Mouse (Mus musculus) stomach, embryonic 15.5 days (tissue): ENCODE measurements around the gene Npas3. TPM values are rescaled to one million over a fixed set of nuclear protein-coding genes. Genes with fewer than 3 reads are reported as not detected.
A peak's percentile ranks its signal among the peaks of the same experiment; 100 is the strongest.

Experiments
- ATAC-seq: fragments of 200-750 bp; cut with Nextera tagmentation; 2 replicates; pipeline ENCODE4 v1.8.0; 2017; ENCODE audit warnings: low read depth, moderate number of reproducible peaks, moderate TSS enrichment; ENCODE audit not compliant: insufficient read depth, low FRiP score
- H3K27ac ChIP-seq: fragments of 300-500 bp; sonication (generic); 2 replicates; pipeline ENCODE4 v1.5.1; 2015; ENCODE audit warnings: mild to moderate bottlenecking, inconsistent platforms
- H3K27me3 ChIP-seq: fragments of 300-500 bp; sonication (generic); replicated peaks from 2 replicates; pipeline ENCODE4 v1.6.1; 2015; ENCODE audit warnings: inconsistent platforms
- H3K36me3 ChIP-seq: fragments of 300-500 bp; sonication (generic); 2 replicates; pipeline ENCODE4 v1.6.1; 2015; ENCODE audit warnings: inconsistent platforms
- H3K4me1 ChIP-seq: fragments of 300-500 bp; sonication (generic); 2 replicates; pipeline ENCODE4 v1.6.1; 2015; ENCODE audit warnings: inconsistent platforms
- H3K4me2 ChIP-seq: fragments of 300-500 bp; sonication (generic); 2 replicates; pipeline ENCODE4 v1.6.1; 2015; ENCODE audit warnings: mild to moderate bottlenecking, inconsistent platforms
- H3K4me3 ChIP-seq: fragments of 300-500 bp; sonication (generic); replicated peaks from 2 replicates; pipeline ENCODE4 v1.5.1; 2015; ENCODE audit warnings: inconsistent platforms
- H3K9ac ChIP-seq: fragments of 300-500 bp; sonication (generic); 2 replicates; pipeline ENCODE4 v1.6.1; 2015; ENCODE audit warnings: inconsistent platforms
- H3K9me3 ChIP-seq: fragments of 300-500 bp; sonication (generic); 2 replicates; pipeline ENCODE4 v1.6.1; 2016; ENCODE audit warnings: inconsistent platforms
- whole genome bisulfite sequencing: fragments of 180-500 bp; shearing (Covaris S2); methylation state at CpG from one replicate; pipeline ENCODE4 v1.1.7; 2015; 5-methylcytosine and 5-hydroxymethylcytosine counted together
- polyA plus RNA-seq: library from polyadenylated mRNA; unstranded; fragments of >200 nt; fragmentation: Nextera tagmentation; extraction: Ambion mirVana; gene quantifications from 2 replicates; pipeline ENCODE4 v1.2.1, GENCODE M21; 2015

Gene Npas3
- polyA plus RNA-seq, 1 experiment from 2014 or later, result 3.0 TPM

- WGBS, result 51% methylated on average over 16 of the region's 16 CpGs
- 0 out of 2 replicates have a peak overlapping the region, but pooled peaks have one; percentile 1 for H3K4me3 ChIP-seq
Observed at GRCm38 (mm10) chr12:53297946-53298840, 49.7 kb downstream of the Npas3 start.

DNA sequence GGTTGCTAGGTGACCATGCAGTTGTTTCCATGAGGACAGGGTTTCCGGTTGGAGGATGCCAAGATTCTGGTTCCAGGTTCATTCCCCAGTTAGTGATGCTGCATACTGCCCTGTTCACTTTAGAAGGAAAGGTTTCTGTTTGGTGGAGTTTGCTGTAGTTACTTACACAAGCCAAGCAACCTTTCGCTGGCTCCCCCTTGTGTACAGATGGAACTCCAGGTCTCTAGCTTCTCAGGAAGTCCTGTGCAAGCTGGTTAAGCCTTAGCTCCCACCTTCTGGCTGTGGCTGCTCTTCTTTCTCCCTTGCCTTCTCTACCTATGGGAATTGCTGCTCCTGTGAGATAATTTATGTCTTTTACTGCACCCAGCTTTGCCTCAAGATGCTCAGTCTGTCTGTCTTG, 52.5 kb downstream of the Npas3 start:
- Histone ChIP-seq H3K27me3 (no peaks in the 10 kb centered on the region), H3K4me1 (no peaks in the 10 kb centered on the region), H3K4me3 (no peak overlapping the region), H3K9ac (no peak overlapping the region), H3K9me3 (no peaks in the 10 kb centered on the region), H3K36me3 (no peaks in the 10 kb centered on the region), H3K27ac (no peak overlapping the region), H3K4me2 (no peak overlapping the region)
- 54% methylated on average over 2 of the region's 2 CpGs for WGBS
- ATAC-seq, result no peak

More at GRCm38 (mm10) chr12:53297946-53298840, 49.7 kb downstream of the Npas3 start:
- H3K36me3 ChIP-seq, result no peaks in the 10 kb centered on the region
- no peaks in the 10 kb centered on the region for H3K27me3 ChIP-seq
- H3K4me1 ChIP-seq, result peaks cover 3% of the 10 kb centered on the region; the same call in 1 of the 2 replicates
- no peak overlapping the region for H3K27ac ChIP-seq
- no peaks in the 10 kb centered on the region for H3K9me3 ChIP-seq
- H3K9ac ChIP-seq, result no peak overlapping the region
- H3K4me2 ChIP-seq, result peak overlapping the region; percentile 27; the same call in 1 of the 2 replicates
- no peak for ATAC-seq

DNA sequence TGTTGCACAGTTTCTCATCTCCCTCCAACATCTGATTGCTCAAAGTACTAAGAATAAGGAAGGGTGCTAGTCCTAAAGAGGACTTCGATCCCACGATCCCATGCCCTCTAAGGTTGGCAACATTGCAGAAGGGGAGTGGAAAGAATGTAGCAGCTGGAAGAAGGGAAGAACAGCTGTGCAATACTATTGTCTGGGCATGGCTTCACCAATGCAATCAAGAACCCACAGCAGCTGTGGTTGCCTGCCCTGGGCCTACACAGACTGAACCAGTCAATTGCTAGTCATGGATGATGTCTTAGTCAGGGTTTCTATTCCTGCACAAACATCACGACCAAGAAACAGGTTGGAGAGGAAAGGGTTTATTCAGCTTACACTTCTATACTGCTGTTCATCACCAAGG, 53.7 kb downstream of the Npas3 start:
- Histone ChIP-seq H3K4me2 (no peak overlapping the region), H3K9me3 (no peaks in the 10 kb centered on the region), H3K4me3 (no peak overlapping the region), H3K36me3 (no peaks in the 10 kb centered on the region), H3K27me3 (no peaks in the 10 kb centered on the region), H3K27ac (no peak overlapping the region), H3K9ac (no peak overlapping the region), H3K4me1 (no peaks in the 10 kb centered on the region)
- 85% methylated on average over 3 of the region's 3 CpGs for WGBS
- no peak for ATAC-seq

DNA sequence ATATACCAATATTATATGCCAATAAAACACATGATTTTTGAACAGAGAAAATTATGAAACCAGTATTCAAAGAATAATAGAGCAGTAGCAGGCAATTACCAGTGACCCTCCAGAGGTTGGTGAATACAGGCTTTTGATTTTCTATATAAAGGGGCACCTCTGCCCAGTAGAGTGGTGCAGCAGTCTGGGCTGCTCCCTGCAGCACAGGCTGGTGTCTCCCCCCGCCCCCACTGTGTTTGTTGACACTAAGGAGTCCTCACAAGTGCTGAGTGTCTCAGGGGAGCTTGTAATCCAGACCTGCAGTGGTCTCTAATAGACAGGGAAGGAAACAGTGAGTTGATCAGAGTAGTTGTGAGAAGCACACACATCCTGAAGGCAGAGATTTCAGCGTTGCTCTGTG, 68.2 kb downstream of the Npas3 start:
- no peak overlapping the region for H3K4me3 ChIP-seq
- H3K9ac ChIP-seq, result no peak overlapping the region
- H3K4me2 ChIP-seq, result no peak overlapping the region
- H3K4me1 ChIP-seq, result no peaks in the 10 kb centered on the region
- no peak overlapping the region for H3K27ac ChIP-seq
- no peaks in the 10 kb centered on the region for H3K36me3 ChIP-seq
- no peaks in the 10 kb centered on the region for H3K9me3 ChIP-seq
- ATAC-seq, result no peak
- 47% methylated on average over 2 of the region's 2 CpGs for WGBS
- H3K27me3 ChIP-seq, result no peaks in the 10 kb centered on the region

- no peak overlapping the region for H3K4me2 ChIP-seq
- no peak overlapping the region for H3K27ac ChIP-seq
- no peak for ATAC-seq
- H3K36me3 ChIP-seq, result no peaks in the 10 kb centered on the region
- no peak overlapping the region for H3K4me3 ChIP-seq
- no peaks in the 10 kb centered on the region for H3K27me3 ChIP-seq
- WGBS, result 56% methylated on average over 3 of the region's 3 CpGs
- no peaks in the 10 kb centered on the region for H3K4me1 ChIP-seq
- H3K9me3 ChIP-seq, result no peaks in the 10 kb centered on the region
- no peak overlapping the region for H3K9ac ChIP-seq
Observed at GRCm38 (mm10) chr12:53317801-53318200, 69.3 kb downstream of the Npas3 start.

GRCm38 (mm10) chr12:53320526-53320925, 72.0 kb downstream of the Npas3 start:
- no peaks in the 10 kb centered on the region for H3K36me3 ChIP-seq
- no peak overlapping the region for H3K27ac ChIP-seq
- no peaks in the 10 kb centered on the region for H3K4me1 ChIP-seq
- H3K4me3 ChIP-seq, result no peak overlapping the region
- no peaks in the 10 kb centered on the region for H3K9me3 ChIP-seq
- ATAC-seq, result no peak
- H3K4me2 ChIP-seq, result no peak overlapping the region
- no peak overlapping the region for H3K9ac ChIP-seq
- 59% methylated on average over 2 of the region's 2 CpGs for WGBS
- no peaks in the 10 kb centered on the region for H3K27me3 ChIP-seq

- WGBS, result 71% methylated on average over 12 of the region's 12 CpGs
Observed at GRCm38 (mm10) chr12:53321018-53321417, 72.5 kb downstream of the Npas3 start.

GRCm38 (mm10) chr12:53321944-53322343, 73.5 kb downstream of the Npas3 start:
- no peak overlapping the region for H3K27ac ChIP-seq
- no peak for ATAC-seq
- H3K9me3 ChIP-seq, result no peaks in the 10 kb centered on the region
- no peak overlapping the region for H3K4me2 ChIP-seq
- WGBS, result 82% methylated on average over 2 of the region's 2 CpGs
- H3K36me3 ChIP-seq, result no peaks in the 10 kb centered on the region
- no peaks in the 10 kb centered on the region for H3K4me1 ChIP-seq
- H3K27me3 ChIP-seq, result no peaks in the 10 kb centered on the region
- no peak overlapping the region for H3K9ac ChIP-seq
- H3K4me3 ChIP-seq, result no peak overlapping the region

More at GRCm38 (mm10) chr12:53321018-53321417, 72.5 kb downstream of the Npas3 start:
- H3K27me3 ChIP-seq, result no peaks in the 10 kb centered on the region
- H3K4me1 ChIP-seq, result no peaks in the 10 kb centered on the region
- no peak for ATAC-seq
- no peak overlapping the region for H3K9ac ChIP-seq
- H3K4me2 ChIP-seq, result no peak overlapping the region
- no peak overlapping the region for H3K4me3 ChIP-seq
- H3K9me3 ChIP-seq, result no peaks in the 10 kb centered on the region
- H3K27ac ChIP-seq, result no peak overlapping the region
- H3K36me3 ChIP-seq, result no peaks in the 10 kb centered on the region

DNA sequence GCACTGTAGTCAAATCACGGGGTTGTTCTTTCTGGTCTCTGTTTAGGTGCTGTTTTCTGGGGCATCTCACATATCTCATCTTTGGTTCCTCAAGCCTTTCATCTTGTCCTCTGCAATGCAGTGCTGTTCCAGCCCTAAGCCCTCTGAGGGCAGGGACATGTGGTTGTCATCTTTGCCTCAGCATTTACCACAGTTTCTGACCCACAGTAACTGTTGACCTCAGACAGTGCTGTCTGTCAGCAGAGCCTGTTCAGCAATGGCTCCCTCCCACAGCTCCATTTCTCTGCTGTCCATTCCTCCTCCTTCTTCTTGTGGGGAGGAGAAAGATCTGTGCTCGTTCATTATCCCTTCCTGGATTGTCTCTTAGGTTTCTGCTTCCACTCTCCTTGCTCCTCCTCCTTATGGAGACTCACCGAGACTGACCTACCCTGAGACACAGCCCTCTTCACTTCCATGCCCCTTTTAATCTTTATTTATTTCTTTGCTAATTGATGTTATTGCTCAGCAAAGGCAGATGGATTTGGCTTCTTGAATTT, 79.2 kb downstream of the Npas3 start:
- no peak for ATAC-seq
- 0 out of 2 replicates have a peak, but pooled peaks cover 4% of the 10 kb centered on the region for H3K4me1 ChIP-seq
- H3K27ac ChIP-seq, result peak overlapping the region; percentile 8; the same call in 1 of the 2 replicates
- H3K4me3 ChIP-seq, result no peak overlapping the region
- WGBS, result 25% methylated on average over 3 of the region's 3 CpGs
- no peak overlapping the region for H3K9ac ChIP-seq
- no peaks in the 10 kb centered on the region for H3K36me3 ChIP-seq
- H3K27me3 ChIP-seq, result no peaks in the 10 kb centered on the region
- peak overlapping the region; percentile 24; the same call in 1 of the 2 replicates for H3K4me2 ChIP-seq
- no peaks in the 10 kb centered on the region for H3K9me3 ChIP-seq

DNA sequence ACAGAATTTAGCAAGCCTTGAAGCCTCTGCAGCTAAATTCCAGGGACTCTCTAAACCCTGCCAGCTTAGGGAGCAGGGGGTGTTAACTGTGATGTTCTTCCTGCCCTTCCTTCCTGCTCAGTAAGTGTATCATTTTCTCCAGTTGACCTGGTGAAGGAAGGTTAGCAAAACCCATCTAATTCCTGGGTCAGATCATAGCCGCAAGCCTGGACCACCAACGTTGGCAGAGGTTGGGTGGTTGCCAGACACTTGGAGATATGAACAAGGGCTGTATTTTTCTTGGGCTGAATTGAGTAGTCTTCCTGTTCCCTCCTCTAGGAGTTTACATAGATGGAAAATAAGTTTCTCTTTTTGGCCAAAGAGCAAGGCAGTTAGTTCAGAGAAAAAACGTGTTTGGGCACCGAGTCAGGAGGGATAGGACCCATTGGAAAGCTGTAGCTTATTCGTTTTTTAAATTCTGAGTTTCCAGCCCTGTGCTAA, 79.8 kb downstream of the Npas3 start:
- peak overlapping the region; percentile 24 for H3K4me2 ChIP-seq

DNA sequence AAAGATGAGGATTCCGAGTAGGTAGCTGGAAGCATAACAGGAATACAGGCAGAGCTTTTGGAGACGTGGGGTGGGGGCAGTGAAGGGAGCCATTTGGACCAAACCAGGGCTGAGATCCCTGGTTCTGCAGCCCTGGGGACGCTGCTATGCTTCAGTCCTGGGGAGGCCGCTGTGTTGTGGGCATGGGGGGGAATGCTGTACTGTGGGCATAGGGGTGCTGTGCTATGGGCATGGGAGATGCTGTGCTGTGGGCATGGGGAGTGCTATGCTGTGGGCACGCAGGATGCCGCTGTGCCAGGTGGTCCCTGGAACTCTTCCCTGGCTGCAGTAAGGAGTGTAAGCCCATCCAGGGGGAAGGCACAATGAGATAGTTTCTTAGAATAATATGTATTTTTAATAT, 81.7 kb downstream of the Npas3 start:
- no peak overlapping the region for H3K4me3 ChIP-seq
- H3K36me3 ChIP-seq, result no peaks in the 10 kb centered on the region
- no peak overlapping the region for H3K27ac ChIP-seq
- no peak for ATAC-seq
- WGBS, result 89% methylated on average over 6 of the region's 6 CpGs
- no peaks in the 10 kb centered on the region for H3K9me3 ChIP-seq
- H3K4me2 ChIP-seq, result no peak overlapping the region
- H3K27me3 ChIP-seq, result no peaks in the 10 kb centered on the region
- H3K9ac ChIP-seq, result no peak overlapping the region
- H3K4me1 ChIP-seq, result 0 out of 2 replicates have a peak, but pooled peaks cover 4% of the 10 kb centered on the region

More for the DNA sequence above, 79.8 kb downstream of the Npas3 start:
- Histone ChIP-seq H3K9ac (no peak overlapping the region), H3K4me3 (no peak overlapping the region), H3K27me3 (no peaks in the 10 kb centered on the region), H3K4me1 (0 out of 2 replicates have a peak, but pooled peaks cover 4% of the 10 kb centered on the region), H3K36me3 (no peaks in the 10 kb centered on the region), H3K27ac (0 out of 2 replicates have a peak overlapping the region, but pooled peaks have one; percentile 8), H3K9me3 (no peaks in the 10 kb centered on the region)
- WGBS, result 20% methylated on average over 5 of the region's 5 CpGs
- ATAC-seq, result peak; percentile 50; the same call in 1 of the 2 replicates

- H3K4me2 ChIP-seq, result no peak overlapping the region
- WGBS, result 61% methylated on average over 9 of the region's 9 CpGs
Observed at GRCm38 (mm10) chr12:53331391-53331790, 82.9 kb downstream of the Npas3 start.

More at GRCm38 (mm10) chr12:53331391-53331790, 82.9 kb downstream of the Npas3 start:
- Histone ChIP-seq H3K27me3 (no peaks in the 10 kb centered on the region), H3K9me3 (no peaks in the 10 kb centered on the region), H3K9ac (no peak overlapping the region), H3K4me1 (0 out of 2 replicates have a peak, but pooled peaks cover 4% of the 10 kb centered on the region), H3K36me3 (no peaks in the 10 kb centered on the region), H3K27ac (no peak overlapping the region), H3K4me3 (no peak overlapping the region)
- no peak for ATAC-seq
